Mouse (Mus musculus): ENCODE measurements around the gene Vmn1r204. TPM values are rescaled to one million over a fixed set of nuclear protein-coding genes. Genes with fewer than 3 reads are reported as not detected.
"Not testable (repeated sequence)": the region's sequence is repeated elsewhere in the genome, so short reads cannot be mapped to it uniquely, and the experiment has no call there.

The Vmn1r204 gene
- not detected in 2 replicates for polyA plus RNA-seq (2015; fragmentation: Nextera tagmentation; extraction: Ambion mirVana)

GRCm38 (mm10) chr13:22552898-22553297 lies at the start of gene Vmn1r204:
Gene Vmn1r204 (plus strand): TSS chr13:22553198.
- not testable (repeated sequence) for H3K4me3 ChIP-seq (replicated peaks); H3K36me3 ChIP-seq; H3K4me2 ChIP-seq (replicated peaks); H3K9ac ChIP-seq (replicated peaks); ATAC-seq; H3K4me1 ChIP-seq (replicated peaks); H3K27ac ChIP-seq; H3K9me3 ChIP-seq; H3K27me3 ChIP-seq
- WGBS, result 64% methylated on average over 1 of the region's 1 CpGs

DNA sequence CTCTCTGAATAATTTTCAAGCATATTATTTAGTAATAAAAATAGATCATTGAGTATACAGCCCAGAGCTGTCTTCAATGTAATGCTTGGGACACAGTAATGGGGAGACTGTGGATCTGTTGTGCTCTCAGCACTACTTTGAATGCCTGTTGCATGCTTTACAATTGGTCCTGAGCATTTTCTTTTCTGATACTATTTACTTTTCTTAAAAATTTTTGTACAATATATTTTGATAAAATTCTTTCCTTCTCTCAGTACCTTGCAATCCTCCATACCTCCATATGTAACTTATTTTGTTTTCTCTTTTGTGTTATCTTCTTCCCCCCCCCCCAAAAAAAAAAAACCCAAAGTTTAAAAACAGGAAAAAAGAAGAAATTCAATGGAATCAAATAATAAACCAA lies 47.7 kb upstream of the Vmn1r204 start, which contains the start of gene Vmn1r202:
Gene Vmn1r202 (minus strand): TSS at position 101 of the 400 bp plus-strand sequence.
- Histone ChIP-seq H3K4me3 (replicated peaks) (no peak within 1 kb of the TSS), H3K36me3 (no peaks in the 10 kb centered on the region)
- no peak for ATAC-seq

DNA sequence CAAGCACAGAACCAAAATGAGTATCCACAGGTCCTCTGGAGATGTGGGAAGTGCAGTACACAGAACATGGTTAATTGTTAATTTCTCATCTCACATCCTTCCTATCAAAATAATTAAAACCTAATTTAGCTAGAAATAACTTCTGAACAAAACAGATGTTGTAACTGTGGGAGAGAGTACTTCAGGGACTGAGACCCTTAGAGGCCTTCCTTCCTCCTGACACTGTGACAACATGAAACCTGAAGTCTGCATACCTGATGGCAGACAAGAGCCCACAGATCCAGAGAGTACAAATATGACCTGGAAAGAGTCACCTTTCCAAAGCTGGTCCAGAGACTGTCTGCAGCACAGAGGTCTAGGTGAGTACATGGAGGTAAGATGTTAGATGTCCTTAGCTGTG lies 35.2 kb upstream of the Vmn1r204 start, which contains the start of gene Vmn1r203:
Gene Vmn1r203 (plus strand): TSS at position 301 of the 400 bp plus-strand sequence.
- Histone ChIP-seq H3K9ac (replicated peaks) (no peak within 1 kb of the TSS), H3K36me3 (no peaks in the 10 kb centered on the region), H3K27me3 (no peaks in the 10 kb centered on the region), H3K9me3 (no peaks in the 10 kb centered on the region), H3K4me2 (replicated peaks) (no peak within 1 kb of the TSS), H3K4me3 (replicated peaks) (no peak within 1 kb of the TSS), H3K4me1 (replicated peaks) (no peaks in the 10 kb centered on the region), H3K27ac (no peak within 1 kb of the TSS)
- no peak for ATAC-seq

More for the DNA sequence above, 47.7 kb upstream of the Vmn1r204 start, which contains the start of gene Vmn1r202:
- H3K9ac ChIP-seq (replicated peaks), result no peak within 1 kb of the TSS
- H3K9me3 ChIP-seq, result no peaks in the 10 kb centered on the region
- H3K4me2 ChIP-seq (replicated peaks), result no peak within 1 kb of the TSS
- no peaks in the 10 kb centered on the region for H3K27me3 ChIP-seq
- no peak within 1 kb of the TSS for H3K27ac ChIP-seq
- H3K4me1 ChIP-seq (replicated peaks), result no peaks in the 10 kb centered on the region

DNA sequence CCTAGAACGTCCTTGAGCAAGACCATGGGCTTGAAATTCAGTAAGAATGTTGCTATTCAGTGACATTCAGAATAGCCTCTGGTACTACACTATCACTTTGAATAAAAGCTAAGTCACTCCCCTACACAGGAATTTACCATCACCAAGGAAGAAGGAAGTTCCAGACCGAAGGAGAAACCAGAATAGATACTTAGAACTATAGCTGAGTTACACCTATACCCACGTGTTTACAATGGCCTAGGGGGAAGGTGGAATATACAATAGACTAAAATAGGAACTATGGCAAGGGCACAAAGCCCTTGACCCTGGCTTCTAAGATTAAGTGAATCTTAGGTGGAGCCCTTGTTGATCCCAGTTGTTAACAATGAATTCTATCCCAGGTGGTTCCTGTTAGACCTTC lies 21.9 kb downstream of the Vmn1r204 start:
- H3K9ac ChIP-seq (replicated peaks); H3K4me1 ChIP-seq (replicated peaks); H3K27me3 ChIP-seq; H3K4me2 ChIP-seq (replicated peaks); H3K27ac ChIP-seq; H3K4me3 ChIP-seq (replicated peaks); ATAC-seq; H3K9me3 ChIP-seq; H3K36me3 ChIP-seq: not testable (repeated sequence)
- WGBS, result 81% methylated on average over 3 of the region's 3 CpGs

DNA sequence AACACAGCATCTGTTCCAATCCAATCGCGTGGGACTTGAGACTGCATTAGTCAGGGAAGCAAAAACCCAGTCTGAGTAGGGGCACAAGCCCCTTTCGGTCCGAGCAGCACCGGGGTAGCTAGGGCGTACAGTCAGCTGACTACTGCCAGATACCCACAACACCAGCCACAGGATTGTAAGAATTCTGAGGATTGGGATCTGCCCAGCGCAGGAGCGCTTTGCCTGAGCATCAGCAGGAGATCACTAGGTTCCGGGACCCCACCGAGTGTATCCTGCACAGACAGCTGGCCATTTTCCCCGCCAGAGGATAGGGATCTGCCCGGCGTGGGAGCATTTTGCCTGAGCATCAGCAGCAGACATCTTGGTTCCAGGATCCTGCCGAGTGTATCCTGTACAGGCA lies 30.3 kb downstream of the Vmn1r204 start:
- not testable (repeated sequence) for H3K27ac ChIP-seq; H3K4me2 ChIP-seq (replicated peaks); H3K27me3 ChIP-seq; ATAC-seq; H3K4me1 ChIP-seq (replicated peaks); H3K36me3 ChIP-seq; H3K9ac ChIP-seq (replicated peaks); H3K4me3 ChIP-seq (replicated peaks); H3K9me3 ChIP-seq
- WGBS, result 82% methylated on average over 14 of the region's 14 CpGs

DNA sequence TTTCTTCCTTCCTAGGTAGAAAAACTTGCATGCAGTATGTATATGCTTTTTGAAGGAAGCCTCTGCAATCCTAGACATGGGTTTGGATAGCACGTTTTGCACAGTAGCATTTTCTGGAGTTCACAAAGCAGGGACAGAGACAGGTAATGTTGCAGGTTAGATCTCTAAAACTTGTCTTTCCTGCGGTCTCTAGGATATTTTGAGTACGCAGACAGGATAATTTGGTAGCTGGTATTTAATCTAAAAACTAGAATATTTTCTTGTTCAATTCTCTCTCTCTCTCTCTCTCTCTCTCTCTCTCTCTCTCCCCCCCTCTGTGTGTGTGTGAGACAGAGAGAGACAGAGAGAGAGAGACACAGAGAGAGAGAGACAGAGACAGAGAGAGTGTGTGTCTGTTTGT lies 39.9 kb downstream of the Vmn1r204 start, which contains the start of gene Vmn1r205:
Gene Vmn1r205 (minus strand): TSS at position 101 of the 400 bp plus-strand sequence.
- no peaks in the 10 kb centered on the region for H3K9me3 ChIP-seq
- 85% methylated on average over 3 of the region's 3 CpGs for WGBS
- no peaks in the 10 kb centered on the region for H3K36me3 ChIP-seq
- H3K4me2 ChIP-seq (replicated peaks), result no peak within 1 kb of the TSS
- H3K9ac ChIP-seq (replicated peaks), result no peak within 1 kb of the TSS
- no peak within 1 kb of the TSS for H3K27ac ChIP-seq
- H3K27me3 ChIP-seq, result no peaks in the 10 kb centered on the region
- no peak within 1 kb of the TSS for H3K4me3 ChIP-seq (replicated peaks)
- no peaks in the 10 kb centered on the region for H3K4me1 ChIP-seq (replicated peaks)
- no peak for ATAC-seq

Other genes with a start within 250 kb of the Vmn1r204 start
- not detected in 2 replicates for gene Vmn1r197, start 228.6 kb upstream of the Vmn1r204 start, polyA plus RNA-seq (2015; fragmentation: Nextera tagmentation; extraction: Ambion mirVana)
- not detected in 2 replicates for gene Vmn1r198, start 202.8 kb upstream of the Vmn1r204 start, polyA plus RNA-seq (2015; fragmentation: Nextera tagmentation; extraction: Ambion mirVana)
- gene Vmn1r199, start 173.4 kb upstream of the Vmn1r204 start, polyA plus RNA-seq (2015; fragmentation: Nextera tagmentation; extraction: Ambion mirVana), result not detected in 2 replicates
- 0.05 TPM in 1 of 2 replicates, not detected in the other for gene Vmn1r200, start 162.8 kb upstream of the Vmn1r204 start, polyA plus RNA-seq (2015; fragmentation: Nextera tagmentation; extraction: Ambion mirVana)
- gene Vmn1r201, start 81.3 kb upstream of the Vmn1r204 start, polyA plus RNA-seq (2015; fragmentation: Nextera tagmentation; extraction: Ambion mirVana), result not detected in 2 replicates
- gene Vmn1r202, start 47.8 kb upstream of the Vmn1r204 start, polyA plus RNA-seq (2015; fragmentation: Nextera tagmentation; extraction: Ambion mirVana), result not detected in 2 replicates
- gene Vmn1r203, start 35.1 kb upstream of the Vmn1r204 start, polyA plus RNA-seq (2015; fragmentation: Nextera tagmentation; extraction: Ambion mirVana), result not detected in 2 replicates
- not detected in 2 replicates for gene Vmn1r205, start 39.8 kb downstream of the Vmn1r204 start, polyA plus RNA-seq (2015; fragmentation: Nextera tagmentation; extraction: Ambion mirVana)
- gene Vmn1r206, start 71.1 kb downstream of the Vmn1r204 start, polyA plus RNA-seq (2015; fragmentation: Nextera tagmentation; extraction: Ambion mirVana), result not detected in 2 replicates
- not detected in 2 replicates for gene Vmn1r207-ps, start 176.4 kb downstream of the Vmn1r204 start, polyA plus RNA-seq (2015; fragmentation: Nextera tagmentation; extraction: Ambion mirVana)
- gene Vmn1r208, start 224.2 kb downstream of the Vmn1r204 start, polyA plus RNA-seq (2015; fragmentation: Nextera tagmentation; extraction: Ambion mirVana), result not detected in 2 replicates